Mouse (Mus musculus) heart, adult 11 months (tissue): ENCODE data around the gene Slc35g2.

Experiments
- DNase-seq: peaks from one replicate; pipeline ENCODE4 v3.0.0; 2022

Gene Slc35g2

GRCm38 (mm10) chr9:100558023-100558573 lies 12.8 kb downstream of the Slc35g2 start:
- no peak for DNase-seq

GRCm38 (mm10) chr9:100555686-100556085 lies 15.2 kb downstream of the Slc35g2 start:
- DNase-seq: no peak

- DNase-seq: no peak
These were observed 22.6 kb downstream of the Slc35g2 start for GRCm38 (mm10) chr9:100548313-100548712.

- no peak for DNase-seq
These were observed 24.3 kb downstream of the Slc35g2 start for GRCm38 (mm10) chr9:100546594-100546910.

GRCm38 (mm10) chr9:100545715-100546593 lies 24.9 kb downstream of the Slc35g2 start, which contains the start of gene Nck1:
Gene Nck1, minus strand, starts transcription at chr9:100546134.
- DNase-seq: peak; percentile 100

- DNase-seq: peak; percentile 99
These were observed 25.8 kb downstream of the Slc35g2 start for GRCm38 (mm10) chr9:100544948-100545714.

GRCm38 (mm10) chr9:100535618-100536262 lies 35.1 kb downstream of the Slc35g2 start:
- no peak for DNase-seq

GRCm38 (mm10) chr9:100534686-100535085 lies 36.2 kb downstream of the Slc35g2 start:
- no peak for DNase-seq

- DNase-seq: no peak
These were observed 37.9 kb downstream of the Slc35g2 start for GRCm38 (mm10) chr9:100532847-100533505.

GRCm38 (mm10) chr9:100531296-100531695 lies 39.6 kb downstream of the Slc35g2 start:
- DNase-seq: no peak

GRCm38 (mm10) chr9:100525225-100525624 lies 45.7 kb downstream of the Slc35g2 start:
- no peak for DNase-seq

- no peak for DNase-seq
These were observed 48.9 kb downstream of the Slc35g2 start for GRCm38 (mm10) chr9:100522029-100522428.

GRCm38 (mm10) chr9:100520586-100520985 lies 50.3 kb downstream of the Slc35g2 start:
- DNase-seq: peak; percentile 90

GRCm38 (mm10) chr9:100520012-100520411 lies 50.9 kb downstream of the Slc35g2 start:
- no peak for DNase-seq

GRCm38 (mm10) chr9:100507581-100507980 lies 63.3 kb downstream of the Slc35g2 start:
- peak; percentile 92 for DNase-seq

- DNase-seq: peak; percentile 96
These were observed 64.2 kb downstream of the Slc35g2 start for GRCm38 (mm10) chr9:100506652-100507051.

- no peak for DNase-seq
These were observed 65.4 kb downstream of the Slc35g2 start for GRCm38 (mm10) chr9:100505498-100505897.
